Mouse (Mus musculus): Measurements from ENCODE around the gene Grik3. TPM values are rescaled to one million over a fixed set of nuclear protein-coding genes. Genes with fewer than 3 reads are reported as not detected.
"Not testable (repeated sequence)": the region's sequence is repeated elsewhere in the genome, so short reads cannot be mapped to it uniquely, and the experiment has no call there.

The Grik3 gene
- total RNA-seq, 1 experiment from 2014 or later: 0.39 TPM

- no peak for DNase-seq
Measured at GRCm38 (mm10) chr4:125595011-125595410, 104.5 kb downstream of the Grik3 start.

- DNase-seq: no peak
Measured at GRCm38 (mm10) chr4:125598677-125599076, 108.2 kb downstream of the Grik3 start.

GRCm38 (mm10) chr4:125599510-125600005, 109.1 kb downstream of the Grik3 start:
- DNase-seq: no peak

- no peak for DNase-seq
Measured at GRCm38 (mm10) chr4:125600642-125601041, 110.1 kb downstream of the Grik3 start.

GRCm38 (mm10) chr4:125601301-125601700, 110.8 kb downstream of the Grik3 start:
- no peak for DNase-seq

- DNase-seq: no peak
Measured at GRCm38 (mm10) chr4:125604494-125604893, 114.0 kb downstream of the Grik3 start.

- no peak for DNase-seq
Measured at GRCm38 (mm10) chr4:125606147-125606546, 115.6 kb downstream of the Grik3 start.

- DNase-seq: no peak
Measured at GRCm38 (mm10) chr4:125607397-125608042, 117.0 kb downstream of the Grik3 start.

- not testable (repeated sequence) for DNase-seq
Measured at GRCm38 (mm10) chr4:125608896-125609295, 118.4 kb downstream of the Grik3 start.

GRCm38 (mm10) chr4:125609320-125610306, 119.1 kb downstream of the Grik3 start:
- DNase-seq: no peak

GRCm38 (mm10) chr4:125617851-125618250, 127.4 kb downstream of the Grik3 start:
- no peak for DNase-seq

- DNase-seq: no peak
Measured at GRCm38 (mm10) chr4:125618524-125619320, 128.2 kb downstream of the Grik3 start.

- DNase-seq: no peak
Measured at GRCm38 (mm10) chr4:125624885-125625678, 134.6 kb downstream of the Grik3 start.

GRCm38 (mm10) chr4:125629544-125629943, 139.0 kb downstream of the Grik3 start:
- DNase-seq: peak; percentile 46

GRCm38 (mm10) chr4:125635037-125635436, 144.5 kb downstream of the Grik3 start:
- no peak for DNase-seq

GRCm38 (mm10) chr4:125636616-125637304, 146.3 kb downstream of the Grik3 start:
- peak; percentile 78 for DNase-seq

GRCm38 (mm10) chr4:125637364-125637763, 146.9 kb downstream of the Grik3 start:
- no peak for DNase-seq

- no peak for DNase-seq
Measured at GRCm38 (mm10) chr4:125640520-125640919, 150.0 kb downstream of the Grik3 start.

GRCm38 (mm10) chr4:125640921-125641663, 150.6 kb downstream of the Grik3 start:
- no peak for DNase-seq
